Mouse (Mus musculus) large intestine, adult 2 months (tissue): ENCODE results near the gene Nrk. TPM values are rescaled to one million over a fixed set of nuclear protein-coding genes. Genes with fewer than 3 reads are reported as not detected.

Experiments
- polyA plus RNA-seq: library from polyadenylated mRNA; depleted of rRNA; stranded (reverse); fragments of >200 nt; gene quantifications from 2 replicates; pipeline ENCODE4 v1.2.3, GENCODE M21; 2012; rRNA removed

Gene Nrk
- polyA plus RNA-seq, 1 experiment: not detected

Other genes starting within 250 kb of the Nrk start
- not detected in 2 replicates for gene Serpina7, start 170.8 kb downstream of the Nrk start, polyA plus RNA-seq
- gene 4930513O06Rik, start 171.8 kb downstream of the Nrk start, polyA plus RNA-seq: not detected in 2 replicates